Mouse (Mus musculus) heart, embryonic 15.5 days (tissue): ENCODE data around the gene Cacna1c. TPM values are rescaled to one million over a fixed set of nuclear protein-coding genes. Genes with fewer than 3 reads are reported as not detected.

Experiments used
- ATAC-seq: fragments of 200-750 bp; cut with Nextera tagmentation; replicated peaks from 2 replicates; pipeline ENCODE4 v1.8.0; 2017; ENCODE audit warnings: low read depth, moderate TSS enrichment; ENCODE audit not compliant: insufficient number of reproducible peaks, insufficient read depth, low FRiP score
- H3K27ac ChIP-seq: fragments of 300-500 bp; sonication (generic); 2 replicates; pipeline ENCODE4 v1.5.1; 2015; ENCODE audit warnings: mild to moderate bottlenecking, inconsistent platforms
- H3K27me3 ChIP-seq: fragments of 300-500 bp; sonication (generic); 2 replicates; pipeline ENCODE4 v1.6.1; 2015; ENCODE audit warnings: inconsistent platforms
- H3K36me3 ChIP-seq: fragments of 300-500 bp; sonication (generic); 2 replicates; pipeline ENCODE4 v1.6.1; 2015; ENCODE audit warnings: mild to moderate bottlenecking, inconsistent platforms
- H3K4me1 ChIP-seq: fragments of 300-500 bp; sonication (generic); replicated peaks from 2 replicates; pipeline ENCODE4 v1.6.1; 2015; ENCODE audit warnings: inconsistent platforms
- H3K4me2 ChIP-seq: fragments of 300-500 bp; sonication (generic); 2 replicates; pipeline ENCODE4 v1.6.1; 2015; ENCODE audit warnings: inconsistent platforms, mild to moderate bottlenecking, moderate library complexity
- H3K4me3 ChIP-seq: fragments of 300-500 bp; sonication (generic); 2 replicates; pipeline ENCODE4 v1.5.1; 2015; ENCODE audit warnings: mild to moderate bottlenecking, inconsistent platforms
- H3K9ac ChIP-seq: fragments of 300-500 bp; sonication (generic); 2 replicates; pipeline ENCODE4 v1.6.1; 2015; ENCODE audit warnings: mild to moderate bottlenecking, inconsistent platforms
- H3K9me3 ChIP-seq: fragments of 300-500 bp; sonication (generic); replicated peaks from 2 replicates; pipeline ENCODE4 v1.6.1; 2016; ENCODE audit warnings: inconsistent platforms
- WGBS: fragments of 180-500 bp; shearing (Covaris S2); methylation state at CpG from one replicate; pipeline ENCODE4 v1.1.7; 2015; ENCODE audit warnings: mixed read lengths; 5-methylcytosine and 5-hydroxymethylcytosine counted together
- polyA plus RNA-seq: library from polyadenylated mRNA; unstranded; fragments of >200 nt; fragmentation: Nextera tagmentation; extraction: Ambion mirVana; gene quantifications from 2 replicates; pipeline ENCODE4 v1.2.1, GENCODE M21; 2015

The Cacna1c gene
- 51.7 and 65.3 TPM in 2 replicates for polyA plus RNA-seq

GRCm38 (mm10) chr6:119196382-119197305 is at the start of gene Cacna1c:
Gene Cacna1c, minus strand, starts transcription at chr6:119196418.
- Histone ChIP-seq H3K4me1 (peaks cover 52% of the 10 kb centered on the region), H3K36me3 (no peaks in the 10 kb centered on the region), H3K4me3 (peak within 1 kb of the TSS; percentile 58), H3K27ac (peak within 1 kb of the TSS; percentile 98), H3K27me3 (no peaks in the 10 kb centered on the region), H3K9ac (peak within 1 kb of the TSS; percentile 61), H3K9me3 (no peaks in the 10 kb centered on the region), H3K4me2 (peak within 1 kb of the TSS; percentile 62)
- WGBS, result 22% methylated on average over 17 of the region's 17 CpGs
- peak; percentile 92 for ATAC-seq

DNA sequence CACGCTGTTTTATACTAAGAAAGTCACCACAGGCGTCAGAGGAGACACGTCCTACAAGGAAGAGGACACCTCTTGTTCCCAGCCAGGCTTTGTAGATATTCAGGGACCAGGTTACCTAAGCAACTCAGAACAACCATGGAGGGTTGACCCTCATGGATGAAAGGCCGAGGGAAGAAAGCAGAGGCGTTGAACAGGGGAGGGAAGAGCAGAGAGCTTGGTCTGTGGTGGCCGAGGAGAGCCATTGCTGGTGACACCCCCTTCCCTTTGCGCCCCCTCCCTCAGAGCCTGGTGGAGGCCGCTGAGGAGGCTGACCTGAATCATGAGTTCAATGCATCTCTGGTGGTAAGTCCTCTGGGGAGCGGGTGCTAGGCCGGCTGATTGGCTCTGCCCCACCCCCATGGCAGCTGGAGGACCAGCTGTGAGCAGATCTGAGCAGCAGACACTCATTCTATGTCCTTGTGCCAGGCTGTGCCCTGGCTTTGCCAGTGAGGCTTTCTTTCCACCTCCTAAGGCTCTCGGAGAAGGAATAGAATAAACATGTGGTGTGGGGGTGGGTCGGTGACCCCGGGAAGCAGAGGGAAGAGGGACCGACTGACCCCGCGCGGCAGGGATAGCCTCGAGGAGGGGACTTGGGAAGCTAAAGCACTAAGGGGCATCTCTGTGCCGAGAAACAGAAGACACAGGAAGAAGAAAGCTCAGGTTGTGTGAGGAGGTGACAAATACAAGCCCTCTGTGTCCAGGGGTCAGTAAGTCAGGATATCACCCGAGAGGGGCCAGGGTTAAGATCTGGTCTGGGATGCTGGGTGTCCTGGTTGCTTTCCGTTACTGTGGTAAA is 44.9 kb upstream of the Cacna1c start:
- 59% methylated on average over 21 of the region's 21 CpGs for WGBS
- Histone ChIP-seq H3K4me1 (0 out of 2 replicates have a peak, but pooled peaks cover 4% of the 10 kb centered on the region), H3K4me3 (no peak overlapping the region), H3K9ac (no peak overlapping the region), H3K9me3 (no peaks in the 10 kb centered on the region), H3K4me2 (no peak overlapping the region), H3K36me3 (no peaks in the 10 kb centered on the region), H3K27ac (no peak overlapping the region), H3K27me3 (0 out of 2 replicates have a peak, but pooled peaks cover 3% of the 10 kb centered on the region)
- no peak for ATAC-seq

- no peak for ATAC-seq
- Histone ChIP-seq H3K9me3 (no peaks in the 10 kb centered on the region), H3K4me1 (0 out of 2 replicates have a peak, but pooled peaks cover 4% of the 10 kb centered on the region), H3K9ac (no peak overlapping the region), H3K36me3 (no peaks in the 10 kb centered on the region), H3K4me2 (no peak overlapping the region), H3K4me3 (no peak overlapping the region), H3K27ac (no peak overlapping the region), H3K27me3 (0 out of 2 replicates have a peak, but pooled peaks cover 3% of the 10 kb centered on the region)
- WGBS, result 67% methylated on average over 7 of the region's 7 CpGs
Measured at GRCm38 (mm10) chr6:119240256-119240655, 44.0 kb upstream of the Cacna1c start.

DNA sequence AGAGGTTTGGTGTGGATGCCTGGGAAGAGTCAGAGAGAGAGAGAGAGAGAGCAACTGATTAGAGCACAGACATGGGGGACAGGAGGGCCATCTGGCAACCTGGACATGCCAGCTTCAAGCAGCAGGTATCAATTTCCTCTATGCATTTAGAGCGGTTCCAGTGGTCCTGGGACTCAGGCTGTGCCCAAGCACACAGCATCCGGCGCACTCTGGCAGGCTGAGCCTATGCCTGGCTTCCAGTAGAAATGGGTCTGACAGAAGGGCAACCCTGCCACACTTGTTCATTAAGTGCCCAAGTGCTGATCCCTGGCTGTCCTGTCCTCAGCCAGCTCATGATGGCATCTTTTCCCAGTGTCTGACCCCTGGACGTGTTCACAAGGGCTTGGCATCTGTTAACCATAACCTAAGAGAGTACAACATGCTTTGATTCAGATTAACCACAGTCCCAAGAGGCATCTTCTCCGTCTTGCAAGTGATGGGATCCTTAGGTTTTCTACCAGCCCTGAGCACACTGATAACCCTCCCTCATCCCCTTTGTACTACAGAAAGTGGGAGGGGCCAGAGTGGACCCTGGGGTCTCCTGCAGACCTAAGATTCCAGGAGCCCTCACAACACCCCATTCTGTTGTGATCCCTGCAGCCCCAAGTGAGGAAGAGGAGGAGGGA is 43.3 kb upstream of the Cacna1c start:
- H3K4me2 ChIP-seq, result no peak overlapping the region
- ATAC-seq, result no peak
- H3K4me1 ChIP-seq, result 0 out of 2 replicates have a peak, but pooled peaks cover 4% of the 10 kb centered on the region
- no peak overlapping the region for H3K27ac ChIP-seq
- 74% methylated on average over 5 of the region's 5 CpGs for WGBS
- H3K36me3 ChIP-seq, result no peaks in the 10 kb centered on the region
- no peak overlapping the region for H3K4me3 ChIP-seq
- H3K9ac ChIP-seq, result no peak overlapping the region
- 0 out of 2 replicates have a peak, but pooled peaks cover 3% of the 10 kb centered on the region for H3K27me3 ChIP-seq
- H3K9me3 ChIP-seq, result no peaks in the 10 kb centered on the region

- Histone ChIP-seq H3K4me2 (no peak overlapping the region), H3K27me3 (0 out of 2 replicates have a peak, but pooled peaks cover 3% of the 10 kb centered on the region), H3K9me3 (no peaks in the 10 kb centered on the region), H3K4me3 (no peak overlapping the region), H3K4me1 (0 out of 2 replicates have a peak, but pooled peaks cover 4% of the 10 kb centered on the region), H3K27ac (no peak overlapping the region), H3K36me3 (no peaks in the 10 kb centered on the region), H3K9ac (no peak overlapping the region)
- ATAC-seq, result 0 out of 2 replicates have a peak, but pooled peaks have one; percentile 18
- 45% methylated on average over 8 of the region's 8 CpGs for WGBS
Measured at GRCm38 (mm10) chr6:119237427-119237989, 41.3 kb upstream of the Cacna1c start.

- H3K9me3 ChIP-seq, result no peaks in the 10 kb centered on the region
- H3K36me3 ChIP-seq, result no peaks in the 10 kb centered on the region
- 22% methylated on average over 1 of the region's 1 CpGs for WGBS
- no peak within 1 kb of the TSS for H3K4me3 ChIP-seq
- H3K9ac ChIP-seq, result no peak within 1 kb of the TSS
- ATAC-seq, result no peak
- H3K4me2 ChIP-seq, result no peak within 1 kb of the TSS
- 0 out of 2 replicates have a peak, but pooled peaks cover 4% of the 10 kb centered on the region for H3K4me1 ChIP-seq
- 0 out of 2 replicates have a peak, but pooled peaks cover 3% of the 10 kb centered on the region for H3K27me3 ChIP-seq
- no peak within 1 kb of the TSS for H3K27ac ChIP-seq
Measured at GRCm38 (mm10) chr6:119236241-119236640, 40.0 kb upstream of the Cacna1c start, which contains the start of gene Cacna2d4. Gene Cacna2d4, plus strand, starts transcription at chr6:119236526.

DNA sequence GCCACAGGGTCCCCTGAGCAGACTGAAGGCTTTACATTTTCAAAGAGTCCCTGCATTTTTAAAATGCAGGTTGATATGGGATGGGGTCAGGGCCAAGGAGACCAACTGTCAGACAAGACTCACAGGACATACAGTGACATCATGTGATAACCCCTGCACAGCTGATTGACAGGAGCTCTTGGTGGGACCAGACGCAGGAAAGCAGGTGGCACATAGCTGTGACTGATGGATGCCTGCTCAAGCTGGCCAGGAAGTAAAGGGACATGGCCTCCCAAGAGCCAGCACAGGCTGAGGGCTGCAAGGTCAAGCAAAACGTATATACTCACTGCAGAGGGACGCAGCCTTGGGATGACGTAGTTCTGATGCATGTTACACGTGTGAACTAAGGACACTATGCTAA is 39.2 kb upstream of the Cacna1c start:
- no peak overlapping the region for H3K9ac ChIP-seq
- no peaks in the 10 kb centered on the region for H3K36me3 ChIP-seq
- ATAC-seq, result no peak
- 66% methylated on average over 5 of the region's 5 CpGs for WGBS
- no peak overlapping the region for H3K4me3 ChIP-seq
- no peaks in the 10 kb centered on the region for H3K9me3 ChIP-seq
- 0 out of 2 replicates have a peak, but pooled peaks cover 4% of the 10 kb centered on the region for H3K4me1 ChIP-seq
- H3K27ac ChIP-seq, result no peak overlapping the region
- 0 out of 2 replicates have a peak, but pooled peaks cover 3% of the 10 kb centered on the region for H3K27me3 ChIP-seq
- no peak overlapping the region for H3K4me2 ChIP-seq

- 31% methylated on average over 3 of the region's 3 CpGs for WGBS
- H3K27me3 ChIP-seq, result no peaks in the 10 kb centered on the region
- no peak overlapping the region for H3K4me2 ChIP-seq
- H3K4me1 ChIP-seq, result 0 out of 2 replicates have a peak, but pooled peaks cover 4% of the 10 kb centered on the region
- no peak overlapping the region for H3K9ac ChIP-seq
- no peaks in the 10 kb centered on the region for H3K36me3 ChIP-seq
- H3K9me3 ChIP-seq, result no peaks in the 10 kb centered on the region
- no peak for ATAC-seq
- H3K4me3 ChIP-seq, result no peak overlapping the region
- H3K27ac ChIP-seq, result no peak overlapping the region
Measured at GRCm38 (mm10) chr6:119233066-119233465, 36.8 kb upstream of the Cacna1c start.

- no peak overlapping the region for H3K4me3 ChIP-seq
- H3K36me3 ChIP-seq, result no peaks in the 10 kb centered on the region
- H3K9ac ChIP-seq, result no peak overlapping the region
- H3K27ac ChIP-seq, result no peak overlapping the region
- no peaks in the 10 kb centered on the region for H3K9me3 ChIP-seq
- 75% methylated on average over 11 of the region's 11 CpGs for WGBS
- H3K4me1 ChIP-seq, result no peaks in the 10 kb centered on the region
- H3K27me3 ChIP-seq, result no peaks in the 10 kb centered on the region
- ATAC-seq, result no peak
- no peak overlapping the region for H3K4me2 ChIP-seq
Measured at GRCm38 (mm10) chr6:119228861-119229603, 32.8 kb upstream of the Cacna1c start.

DNA sequence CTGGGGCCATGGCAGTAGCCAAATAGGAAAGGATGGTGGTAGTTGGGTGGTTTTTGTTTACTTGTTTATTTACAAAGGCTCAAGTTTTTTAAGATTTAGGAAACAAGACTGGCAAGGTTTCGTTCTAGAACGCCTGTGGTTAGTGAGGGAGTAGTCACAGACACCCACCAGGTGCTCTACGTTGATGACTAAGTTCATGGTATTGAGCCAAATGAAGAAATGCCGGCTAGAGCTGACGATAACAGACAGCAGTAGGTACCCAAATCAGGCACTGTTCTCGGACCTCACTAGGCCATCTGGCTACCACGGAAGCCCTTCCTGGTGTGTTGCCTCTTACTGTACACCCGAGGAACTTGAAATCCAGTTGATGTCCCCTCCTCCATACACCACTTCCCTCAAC is 30.8 kb upstream of the Cacna1c start:
- Histone ChIP-seq H3K4me1 (no peaks in the 10 kb centered on the region), H3K27ac (no peak overlapping the region), H3K9ac (no peak overlapping the region), H3K9me3 (no peaks in the 10 kb centered on the region), H3K27me3 (no peaks in the 10 kb centered on the region), H3K4me3 (no peak overlapping the region), H3K4me2 (no peak overlapping the region), H3K36me3 (no peaks in the 10 kb centered on the region)
- no peak for ATAC-seq
- WGBS, result 79% methylated on average over 8 of the region's 8 CpGs
